ENCODE assay signal across 15 mouse cellular contexts in genomic region chr1:80854945-80855656, GRCm38 (mm10).
DNase-seq lines count a peak whose midpoint lies in the region; ATAC-seq and TF ChIP-seq lines count a peak whose summit lies in the region.
"Had no signal": no experiment of that assay in that cellular context is flagged by ENCODE, and none has a peak within 500 bp of the region (broad histone marks: within the 10 kb centered on the region; RNA-seq: fewer than 3 reads in every experiment).

No protein-coding gene starts in this region.

- H3K4me1 ChIP-seq in heart, embryonic 13.5 days: peaks cover 10% of the 10 kb centered on the region
- no peaks in the 10 kb centered on the region for H3K4me1 ChIP-seq in heart, embryonic 10.5 days
- peaks cover 4% of the 10 kb centered on the region for H3K4me1 ChIP-seq in lung, embryonic 14.5 days (ENCODE audit: insufficient read depth)
- H3K4me1 ChIP-seq in lung, adult 2 months (ENCODE audit: control insufficient read depth, insufficient read depth, low read length): no peaks in the 10 kb centered on the region; the same call in 1 of the 2 replicates
- H3K4me1 ChIP-seq in CH12.LX (ENCODE audit: control insufficient read depth in 1 of 2, insufficient read depth in 2 of 2): peaks cover 0 to 5% of the 10 kb centered on the region in 2 experiments; a peak in 2 of 4 replicates

- H3K9ac ChIP-seq in heart, embryonic 13.5 days: no peak overlapping the region
- no peak overlapping the region for H3K9ac ChIP-seq in lung, embryonic 14.5 days
- no peak overlapping the region for H3K9ac ChIP-seq in CH12.LX (ENCODE audit: insufficient read depth, low read depth)
- H3K9ac ChIP-seq: hindbrain, embryonic 13.5 days; limb, embryonic 15.5 days; midbrain, embryonic 15.5 days had no signal

- peak overlapping the region; percentile 37 for H3K27ac ChIP-seq in heart, embryonic 13.5 days (replicated peaks)
- no peak overlapping the region for H3K27ac ChIP-seq in heart, embryonic 10.5 days
- H3K27ac ChIP-seq in lung, embryonic 14.5 days (ENCODE audit: low read depth): no peak overlapping the region
- no peak overlapping the region for H3K27ac ChIP-seq in CH12.LX (ENCODE audit: insufficient read depth, low read depth)
- H3K27ac ChIP-seq: hindbrain, embryonic 13.5 days; limb, embryonic 15.5 days; macrophage had no signal

- no peak for DNase-seq in heart, embryonic 10.5 days (ENCODE audit: low spot score)
- DNase-seq in lung, embryonic 14.5 days: peak; percentile 57
- no peak for DNase-seq in lung, adult 2 months
- DNase-seq in CH12.LX (ENCODE audit: extremely low read depth): peak; percentile 34
- DNase-seq in layer of hippocampus, adult 18-20 months (ENCODE audit: low spot score in 2 of 2): no peak
- DNase-seq: adrenal gland, adult 2 months; kidney, postnatal 36 days; thymus, adult 2 months had no signal

- TF ChIP-seq RAD21 in CH12.LX (IDR thresholded peaks at IDR 0.05; ENCODE audit: low read depth, low read length): no peak

- peak; percentile 47; the same call in 1 of the 2 replicates for TF ChIP-seq EP300 in CH12.LX (IDR thresholded peaks at IDR 0.05; ENCODE audit: low read length)

- no peaks in the 10 kb centered on the region for H3K27me3 ChIP-seq in heart, embryonic 13.5 days (replicated peaks)
- H3K27me3 ChIP-seq in heart, embryonic 10.5 days (ENCODE audit: insufficient read depth, poor library complexity, severe bottlenecking): no peaks in the 10 kb centered on the region
- H3K27me3 ChIP-seq in lung, embryonic 14.5 days (ENCODE audit: insufficient read depth, low read length): no peaks in the 10 kb centered on the region
- H3K27me3 ChIP-seq in CH12.LX (replicated peaks): no peaks in the 10 kb centered on the region
- H3K27me3 ChIP-seq: hindbrain, embryonic 13.5 days; limb, embryonic 15.5 days; midbrain, embryonic 15.5 days had no signal

- no peak for TF ChIP-seq CTCF in lung, embryonic 14.5 days (IDR thresholded peaks at IDR 0.05; ENCODE audit: low read depth)
- no peak for TF ChIP-seq CTCF in lung, adult 2 months (IDR thresholded peaks at IDR 0.05; ENCODE audit: insufficient read depth, low read length)
- no peak for TF ChIP-seq CTCF in CH12.LX (conservative IDR thresholded peaks at IDR 0.05 in 1 of 2, IDR thresholded peaks at IDR 0.05 in 1 of 2; ENCODE audit: low read depth in 2 of 2, low read length in 2 of 2)

- H3K4me2 ChIP-seq in heart, embryonic 13.5 days: no peak overlapping the region
- no peak overlapping the region for H3K4me2 ChIP-seq in lung, embryonic 14.5 days
- H3K4me2 ChIP-seq in CH12.LX (ENCODE audit: insufficient read depth, low read depth, poor library complexity, severe bottlenecking): no peak overlapping the region

- H3K4me3 ChIP-seq in heart, embryonic 13.5 days: no peak overlapping the region
- no peak overlapping the region for H3K4me3 ChIP-seq in heart, embryonic 10.5 days
- H3K4me3 ChIP-seq in lung, embryonic 14.5 days (ENCODE audit: low read depth, low read length): no peak overlapping the region
- H3K4me3 ChIP-seq in lung, adult 2 months (replicated peaks; ENCODE audit: extremely low read depth, low read depth, low read length): no peak overlapping the region
- H3K4me3 ChIP-seq in CH12.LX (replicated peaks in 1 of 3; ENCODE audit: low read depth in 2 of 3, low read length in 2 of 3, poor library complexity in 1 of 3): no peak overlapping the region
- H3K4me3 ChIP-seq: hindbrain, embryonic 13.5 days; limb, embryonic 15.5 days; midbrain, embryonic 15.5 days had no signal

- H3K79me2 ChIP-seq in CH12.LX (replicated peaks; ENCODE audit: control insufficient read depth, extremely low read depth, insufficient read depth, poor library complexity, severe bottlenecking): no peaks in the 10 kb centered on the region

- no peak for ATAC-seq in heart, embryonic 13.5 days (ENCODE audit: extremely low read depth, insufficient number of reproducible peaks, low FRiP score, low TSS enrichment)
- peak; percentile 58 for ATAC-seq in lung, embryonic 14.5 days (ENCODE audit: insufficient read depth)
- ATAC-seq in inflammation-experienced regulatory T-cells, adult 6 months: peak; percentile 86
- ATAC-seq: Patski had no signal

- 44% methylated on average over 2 of the region's 2 CpGs for WGBS in heart, embryonic 13.5 days
- WGBS in heart, embryonic 10.5 days: 72% methylated on average over 2 of the region's 2 CpGs
- 33% methylated on average over 2 of the region's 2 CpGs for WGBS in lung, embryonic 14.5 days
- 25% methylated on average over 2 of the region's 2 CpGs for WGBS in lung, adult 2 months

- in situ Hi-C loops in CH12.LX (cut with MboI; ENCODE audit: low pct_ligation_motif_present, low pct_unique_long_range_greater_than_20kb, low sequenced_read_pairs): no loop called here

- no peaks in the 10 kb centered on the region for H3K36me3 ChIP-seq in heart, embryonic 13.5 days
- no peaks in the 10 kb centered on the region for H3K36me3 ChIP-seq in heart, embryonic 10.5 days
- no peaks in the 10 kb centered on the region for H3K36me3 ChIP-seq in lung, embryonic 14.5 days (ENCODE audit: insufficient read depth)
- H3K36me3 ChIP-seq in CH12.LX (replicated peaks in 1 of 2; ENCODE audit: control insufficient read depth in 1 of 2, insufficient read depth in 1 of 2, low read length in 1 of 2): no peaks in the 10 kb centered on the region
- H3K36me3 ChIP-seq: hindbrain, embryonic 13.5 days; limb, embryonic 15.5 days; midbrain, embryonic 15.5 days had no signal

- dilution Hi-C loops in CH12.LX (cut with MboI; ENCODE audit: extremely low pct_ligation_motif_present, extremely low pct_unique_long_range_greater_than_20kb, low sequenced_read_pairs): no loop called here

- no peaks in the 10 kb centered on the region for H3K9me3 ChIP-seq in heart, embryonic 13.5 days
- no peaks in the 10 kb centered on the region for H3K9me3 ChIP-seq in heart, embryonic 10.5 days
- H3K9me3 ChIP-seq in lung, embryonic 14.5 days (ENCODE audit: low read depth, low read length): no peaks in the 10 kb centered on the region
- no peaks in the 10 kb centered on the region for H3K9me3 ChIP-seq in CH12.LX (replicated peaks; ENCODE audit: low read length)
- H3K9me3 ChIP-seq: hindbrain, embryonic 13.5 days; limb, embryonic 15.5 days; midbrain, embryonic 15.5 days had no signal

- TF ChIP-seq POLR2A in lung, adult 2 months (IDR thresholded peaks at IDR 0.05; ENCODE audit: borderline replicate concordance, extremely low read depth, low read depth, low read length): no peak
- no peak for TF ChIP-seq POLR2A in CH12.LX (IDR thresholded peaks at IDR 0.05; ENCODE audit: low read depth, low read length)

TF ChIP-seq in CH12.LX, 34 proteins besides CTCF, POLR2A, EP300 and RAD21:
- TF ChIP-seq BHLHE40 (IDR thresholded peaks at IDR 0.05; ENCODE audit: low read depth, low read length): no peak
- TF ChIP-seq ETS1 (conservative IDR thresholded peaks at IDR 0.05; ENCODE audit: low read depth, low read length): peak; percentile 44; the same call in 1 of the 2 replicates
- TF ChIP-seq JUN (IDR thresholded peaks at IDR 0.05; ENCODE audit: insufficient read depth, low read depth, low read length): peak; percentile 55
- peak; percentile 68; the same call in 1 of the 2 replicates for TF ChIP-seq JUND (conservative IDR thresholded peaks at IDR 0.05; ENCODE audit: low read depth, low read length)
- TF ChIP-seq ZKSCAN1 (IDR thresholded peaks at IDR 0.05; ENCODE audit: borderline replicate concordance, low read depth, low read length): no peak
- TF ChIP-seq GABPA (IDR thresholded peaks at IDR 0.05; ENCODE audit: insufficient replicate concordance, low read depth, low read length): no peak
- no peak for TF ChIP-seq E2F4 (IDR thresholded peaks at IDR 0.05; ENCODE audit: insufficient replicate concordance, low read depth, low read length)
- TF ChIP-seq USF1 (IDR thresholded peaks at IDR 0.05; ENCODE audit: low read depth, low read length): no peak

Comparison
In these comparisons a context has a peak if more than half of its experiments do, and no peak if none do; other contexts are left out.
1. DNase-seq: peak in lung, embryonic 14.5 days (single experiment) and CH12.LX (single experiment); none in heart, embryonic 10.5 days (single experiment), lung, adult 2 months (single experiment) and layer of hippocampus, adult 18-20 months (0 of 2).